Mouse (Mus musculus): ENCODE measurements around the gene Fgfr2.

- TF ChIP-seq EP300 (IDR thresholded peaks at IDR 0.05) (no peak), CTCF (IDR thresholded peaks at IDR 0.05) (peak; percentile 99)
Measured at GRCm38 (mm10) chr7:130273265-130273664, 2849.9 kb downstream of the Fgfr2 start.
